Mouse (Mus musculus): ENCODE results near the gene Atp5s. TPM values are rescaled to one million over a fixed set of nuclear protein-coding genes. Genes with fewer than 3 reads are reported as not detected.
A peak's percentile ranks its signal among the peaks of the same experiment; 100 is the strongest.

The Atp5s gene
- total RNA-seq, 4 experiments from 2014 or later = 14.2 to 19.3 (median 17.0) TPM

- no peak for DNase-seq
Measured at GRCm38 (mm10) chr12:69733518-69733917, 8.8 kb downstream of the Atp5s start.

- DNase-seq = no peak
Measured at GRCm38 (mm10) chr12:69733923-69734322, 9.2 kb downstream of the Atp5s start.

GRCm38 (mm10) chr12:69741965-69742364, 17.2 kb downstream of the Atp5s start:
- no peak for DNase-seq

- DNase-seq = no peak
Measured at GRCm38 (mm10) chr12:69744138-69744537, 19.4 kb downstream of the Atp5s start.

- peak; percentile 38 for DNase-seq
Measured at GRCm38 (mm10) chr12:69751864-69752341, 27.2 kb downstream of the Atp5s start.

GRCm38 (mm10) chr12:69753936-69754335, 29.2 kb downstream of the Atp5s start:
- DNase-seq = no peak

GRCm38 (mm10) chr12:69756015-69756414, 31.3 kb downstream of the Atp5s start:
- no peak for DNase-seq

- DNase-seq = peak; percentile 90
Measured at GRCm38 (mm10) chr12:69757418-69758141, 32.8 kb downstream of the Atp5s start.

- peak; percentile 20 for DNase-seq
Measured at GRCm38 (mm10) chr12:69758221-69759185, 33.8 kb downstream of the Atp5s start.

GRCm38 (mm10) chr12:69759267-69759885, 34.6 kb downstream of the Atp5s start:
- DNase-seq = no peak

- no peak for DNase-seq
Measured at GRCm38 (mm10) chr12:69760014-69760413, 35.3 kb downstream of the Atp5s start.

GRCm38 (mm10) chr12:69760743-69761406, 36.1 kb downstream of the Atp5s start:
- DNase-seq = no peak

GRCm38 (mm10) chr12:69761603-69762002, 36.9 kb downstream of the Atp5s start:
- DNase-seq = no peak

GRCm38 (mm10) chr12:69765543-69765942, 40.8 kb downstream of the Atp5s start:
- no peak for DNase-seq

GRCm38 (mm10) chr12:69766185-69766904, 41.6 kb downstream of the Atp5s start:
- peak; percentile 31 for DNase-seq

- DNase-seq = no peak
Measured at GRCm38 (mm10) chr12:69767476-69768258, 42.9 kb downstream of the Atp5s start.

GRCm38 (mm10) chr12:69768841-69769240, 44.1 kb downstream of the Atp5s start:
- DNase-seq = no peak

GRCm38 (mm10) chr12:69776607-69777340, 52.0 kb downstream of the Atp5s start:
- no peak for DNase-seq

GRCm38 (mm10) chr12:69777341-69777730, 52.6 kb downstream of the Atp5s start:
- no peak for DNase-seq

GRCm38 (mm10) chr12:69777957-69778356, 53.2 kb downstream of the Atp5s start:
- no peak for DNase-seq
